Mouse (Mus musculus): Measurements from ENCODE around the gene Chaf1a. TPM values are rescaled to one million over a fixed set of nuclear protein-coding genes. Genes with fewer than 3 reads are reported as not detected.

Gene Chaf1a
- total and polyA plus RNA-seq, 3 experiments, result 0.45 to 1.3 (median 0.99) TPM

- Histone ChIP-seq H3K36me3 (ENCODE audit: control insufficient read depth, insufficient read depth, low read length) (no peaks in the 10 kb centered on the region), H3K79me2 (replicated peaks; ENCODE audit: control insufficient read depth, insufficient read depth, low read length) (no peaks in the 10 kb centered on the region), H3K9ac (ENCODE audit: low read depth, low read length) (no peak overlapping the region), H3K27ac (no peak overlapping the region), H3K4me1 (ENCODE audit: control insufficient read depth, insufficient read depth, low read length) (no peaks in the 10 kb centered on the region), H3K4me3 (no peak overlapping the region), H3K27me3 (ENCODE audit: control insufficient read depth, insufficient read depth, low read length) (no peaks in the 10 kb centered on the region)
- intact Hi-C loops (cut with DNase I), result no loop called here
- TF ChIP-seq CTCF (IDR thresholded peaks at IDR 0.05) (no peak), POLR2A (IDR thresholded peaks at IDR 0.05; ENCODE audit: insufficient read depth, low read depth, low read length) (no peak), EP300 (IDR thresholded peaks at IDR 0.05; ENCODE audit: insufficient read depth, low read depth, low read length) (no peak)
- DNase-seq, result no peak
These were observed 26.2 kb downstream of the Chaf1a start for GRCm38 (mm10) chr17:56066451-56066850.

- intact Hi-C loops (cut with DNase I), result no loop called here
- WGBS, result 95% methylated on average over 14 of the region's 14 CpGs
- H3K36me3 ChIP-seq (ENCODE audit: control insufficient read depth, insufficient read depth, low read length), result no peaks in the 10 kb centered on the region
- no peaks in the 10 kb centered on the region for H3K79me2 ChIP-seq (replicated peaks; ENCODE audit: control insufficient read depth, insufficient read depth, low read length)
- no peaks in the 10 kb centered on the region; the same call in 1 of the 2 replicates for H3K4me1 ChIP-seq (ENCODE audit: control insufficient read depth, insufficient read depth, low read length)
- DNase-seq, result no peak
- TF ChIP-seq CTCF (IDR thresholded peaks at IDR 0.05) (no peak), POLR2A (IDR thresholded peaks at IDR 0.05; ENCODE audit: insufficient read depth, low read depth, low read length) (no peak), EP300 (IDR thresholded peaks at IDR 0.05; ENCODE audit: insufficient read depth, low read depth, low read length) (no peak)
- H3K4me3 ChIP-seq, result no peak overlapping the region
- H3K27me3 ChIP-seq (ENCODE audit: control insufficient read depth, insufficient read depth, low read length), result no peaks in the 10 kb centered on the region
- H3K9ac ChIP-seq (ENCODE audit: low read depth, low read length), result no peak overlapping the region
- no peak overlapping the region for H3K27ac ChIP-seq
These were observed 28.8 kb downstream of the Chaf1a start for GRCm38 (mm10) chr17:56069066-56069465.

- no peaks in the 10 kb centered on the region for H3K79me2 ChIP-seq (replicated peaks; ENCODE audit: control insufficient read depth, insufficient read depth, low read length)
- no peak for DNase-seq
- no peaks in the 10 kb centered on the region for H3K27me3 ChIP-seq (ENCODE audit: control insufficient read depth, insufficient read depth, low read length)
- peaks cover 2% of the 10 kb centered on the region for H3K4me1 ChIP-seq (ENCODE audit: control insufficient read depth, insufficient read depth, low read length)
- intact Hi-C loops (cut with DNase I), result no loop called here
- H3K36me3 ChIP-seq (ENCODE audit: control insufficient read depth, insufficient read depth, low read length), result no peaks in the 10 kb centered on the region
- H3K9ac ChIP-seq (ENCODE audit: low read depth, low read length), result no peak overlapping the region
- no peak overlapping the region for H3K27ac ChIP-seq
- TF ChIP-seq POLR2A (IDR thresholded peaks at IDR 0.05; ENCODE audit: insufficient read depth, low read depth, low read length) (no peak), CTCF (IDR thresholded peaks at IDR 0.05) (no peak), EP300 (IDR thresholded peaks at IDR 0.05; ENCODE audit: insufficient read depth, low read depth, low read length) (no peak)
- no peak overlapping the region for H3K4me3 ChIP-seq
These were observed 30.9 kb downstream of the Chaf1a start for GRCm38 (mm10) chr17:56071126-56071525.

GRCm38 (mm10) chr17:56072243-56072642, 32.0 kb downstream of the Chaf1a start:
- no peaks in the 10 kb centered on the region for H3K36me3 ChIP-seq (ENCODE audit: control insufficient read depth, insufficient read depth, low read length)
- no peaks in the 10 kb centered on the region for H3K79me2 ChIP-seq (replicated peaks; ENCODE audit: control insufficient read depth, insufficient read depth, low read length)
- no peaks in the 10 kb centered on the region for H3K27me3 ChIP-seq (ENCODE audit: control insufficient read depth, insufficient read depth, low read length)
- intact Hi-C loops (cut with DNase I), result no loop called here
- no peak overlapping the region for H3K27ac ChIP-seq
- 86% methylated on average over 5 of the region's 5 CpGs for WGBS
- DNase-seq, result no peak
- no peak overlapping the region for H3K9ac ChIP-seq (ENCODE audit: low read depth, low read length)
- TF ChIP-seq CTCF (IDR thresholded peaks at IDR 0.05) (no peak), EP300 (IDR thresholded peaks at IDR 0.05; ENCODE audit: insufficient read depth, low read depth, low read length) (no peak), POLR2A (IDR thresholded peaks at IDR 0.05; ENCODE audit: insufficient read depth, low read depth, low read length) (no peak)
- no peak overlapping the region for H3K4me3 ChIP-seq
- peaks cover 2% of the 10 kb centered on the region for H3K4me1 ChIP-seq (ENCODE audit: control insufficient read depth, insufficient read depth, low read length)

- H3K27me3 ChIP-seq (ENCODE audit: control insufficient read depth, insufficient read depth, low read length), result no peaks in the 10 kb centered on the region
- H3K36me3 ChIP-seq (ENCODE audit: control insufficient read depth, insufficient read depth, low read length), result no peaks in the 10 kb centered on the region
- peak; percentile 84 to 85 for DNase-seq
- H3K4me3 ChIP-seq, result peak overlapping the region; percentile 77
- H3K27ac ChIP-seq, result peak overlapping the region; percentile 89
- intact Hi-C loops (cut with DNase I), result loop anchor here (2.0 kb wide), 1 partner anchor 35 kb away; no protein-coding TSS in a partner anchor
- peak overlapping the region; percentile 78 for H3K9ac ChIP-seq (ENCODE audit: low read depth, low read length)
- H3K4me1 ChIP-seq (ENCODE audit: control insufficient read depth, insufficient read depth, low read length), result peaks cover 2% of the 10 kb centered on the region
- TF ChIP-seq POLR2A (IDR thresholded peaks at IDR 0.05; ENCODE audit: insufficient read depth, low read depth, low read length) (no peak), CTCF (IDR thresholded peaks at IDR 0.05) (no peak), EP300 (IDR thresholded peaks at IDR 0.05; ENCODE audit: insufficient read depth, low read depth, low read length) (no peak)
- WGBS, result 4% methylated on average over 22 of the region's 22 CpGs
- no peaks in the 10 kb centered on the region for H3K79me2 ChIP-seq (replicated peaks; ENCODE audit: control insufficient read depth, insufficient read depth, low read length)
These were observed 34.0 kb downstream of the Chaf1a start for GRCm38 (mm10) chr17:56074097-56074826.

GRCm38 (mm10) chr17:56074827-56075208, 34.6 kb downstream of the Chaf1a start, which contains the start of gene Ubxn6:
Gene Ubxn6, minus strand, starts transcription at chr17:56075028.
- TF ChIP-seq CTCF (IDR thresholded peaks at IDR 0.05) (peak; percentile 73), EP300 (IDR thresholded peaks at IDR 0.05; ENCODE audit: insufficient read depth, low read depth, low read length) (no peak), POLR2A (IDR thresholded peaks at IDR 0.05; ENCODE audit: insufficient read depth, low read depth, low read length) (peak; percentile 55; the same call in 1 of the 2 replicates)
- H3K79me2 ChIP-seq (replicated peaks; ENCODE audit: control insufficient read depth, insufficient read depth, low read length), result no peaks in the 10 kb centered on the region
- peak; percentile 97 to 98 for DNase-seq
- peaks cover 2% of the 10 kb centered on the region for H3K4me1 ChIP-seq (ENCODE audit: control insufficient read depth, insufficient read depth, low read length)
- under 1% methylated on average over 35 of the region's 35 CpGs for WGBS
- H3K4me3 ChIP-seq, result peak within 1 kb of the TSS; percentile 77
- H3K27me3 ChIP-seq (ENCODE audit: control insufficient read depth, insufficient read depth, low read length), result no peaks in the 10 kb centered on the region
- intact Hi-C loops (cut with DNase I), result loop anchor here (2.0 kb wide), 1 partner anchor 36 kb away; no protein-coding TSS in a partner anchor
- no peaks in the 10 kb centered on the region for H3K36me3 ChIP-seq (ENCODE audit: control insufficient read depth, insufficient read depth, low read length)
- H3K9ac ChIP-seq (ENCODE audit: low read depth, low read length), result peak within 1 kb of the TSS; percentile 78
- H3K27ac ChIP-seq, result peak within 1 kb of the TSS; percentile 89
